Mouse (Mus musculus) liver, embryonic 16.5 days (tissue): ENCODE data around the gene Anln. TPM values are rescaled to one million over a fixed set of nuclear protein-coding genes. Genes with fewer than 3 reads are reported as not detected.

ENCODE experiments used
- ATAC-seq: fragments of 200-750 bp; cut with Nextera tagmentation; 2 replicates; pipeline ENCODE4 v1.8.0; 2017; ENCODE audit warnings: low read depth, mild to moderate bottlenecking, moderate number of reproducible peaks, moderate library complexity
- H3K27ac ChIP-seq: fragments of 300-500 bp; sonication (generic); 2 replicates; pipeline ENCODE4 v1.5.1; 2014; ENCODE audit warnings: mild to moderate bottlenecking, low read length
- H3K27me3 ChIP-seq: fragments of 300-500 bp; sonication (generic); 2 replicates; pipeline ENCODE4 v1.6.1; 2014; ENCODE audit warnings: low read depth, low read length, mixed read lengths; ENCODE audit not compliant: control insufficient read depth, insufficient read depth
- H3K36me3 ChIP-seq: fragments of 300-500 bp; sonication (generic); 2 replicates; pipeline ENCODE4 v1.6.1; 2014; ENCODE audit warnings: mild to moderate bottlenecking; ENCODE audit not compliant: control insufficient read depth, insufficient read depth
- H3K4me1 ChIP-seq: fragments of 300-500 bp; sonication (generic); 2 replicates; pipeline ENCODE4 v1.6.1; 2014; ENCODE audit warnings: low read depth, low read length, mixed read lengths; ENCODE audit not compliant: control insufficient read depth
- H3K4me2 ChIP-seq: fragments of 300-500 bp; sonication (generic); 2 replicates; pipeline ENCODE4 v1.6.1; 2014; ENCODE audit warnings: low read depth, low read length, mixed read lengths
- H3K4me3 ChIP-seq: fragments of 300-500 bp; sonication (generic); 2 replicates; pipeline ENCODE4 v1.5.1; 2014; ENCODE audit warnings: low read depth, mild to moderate bottlenecking, low read length
- H3K9ac ChIP-seq: fragments of 300-500 bp; sonication (generic); 2 replicates; pipeline ENCODE4 v1.6.1; 2014; ENCODE audit warnings: low read depth, low read length
- H3K9me3 ChIP-seq: fragments of 300-500 bp; sonication (generic); replicated peaks from 2 replicates; pipeline ENCODE4 v1.6.1; 2016; ENCODE audit warnings: low read length; ENCODE audit not compliant: control insufficient read depth
- WGBS: fragments of 180-500 bp; shearing (Covaris S2); extraction: QIAGEN DNeasy Blood & Tissue Kit; methylation state at CpG from one replicate; pipeline ENCODE4 v1.1.7; 2014; ENCODE audit not compliant: insufficient replicate concordance; 5-methylcytosine and 5-hydroxymethylcytosine counted together
- polyA plus RNA-seq: library from polyadenylated mRNA; unstranded; fragments of >200 nt; fragmentation: Nextera tagmentation; extraction: Ambion mirVana; gene quantifications from 2 replicates; pipeline ENCODE4 v1.2.1, GENCODE M21; 2015

Gene Anln
- 29.7 and 29.9 TPM in 2 replicates for polyA plus RNA-seq

- Histone ChIP-seq H3K4me1 (peaks cover 30% of the 10 kb centered on the region), H3K4me3 (peak within 1 kb of the TSS; percentile 96), H3K9ac (peak within 1 kb of the TSS; percentile 99), H3K27ac (peak within 1 kb of the TSS; percentile 97), H3K9me3 (no peaks in the 10 kb centered on the region), H3K27me3 (no peaks in the 10 kb centered on the region), H3K36me3 (no peaks in the 10 kb centered on the region; the same call in 1 of the 2 replicates), H3K4me2 (peak within 1 kb of the TSS; percentile 97)
- ATAC-seq: peak; percentile 94
- WGBS: under 1% methylated on average over 40 of the region's 44 CpGs
Measured at GRCm38 (mm10) chr9:22389021-22389476, at the start of gene Anln. Anln (minus strand) TSS chr9:22389188.

DNA sequence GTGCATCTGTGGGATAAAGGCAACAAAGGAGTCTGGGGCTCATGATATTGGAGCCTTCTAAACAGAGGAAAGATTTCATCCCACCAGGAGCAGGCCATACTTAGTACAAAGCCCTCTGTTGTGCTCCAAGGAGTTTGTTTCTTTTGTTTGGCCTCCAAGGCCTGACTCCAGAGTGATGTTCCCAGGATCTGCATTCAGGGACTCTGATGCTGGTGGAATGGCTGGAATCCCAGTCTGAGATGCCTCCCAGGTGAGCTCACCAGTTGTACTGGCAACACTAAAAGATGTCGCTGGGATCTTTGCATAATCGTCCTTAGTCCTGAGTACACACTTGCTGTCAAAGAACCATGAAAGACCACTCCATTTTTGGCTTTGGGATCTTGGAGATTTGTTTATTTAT, 45.1 kb upstream of the Anln start:
- Histone ChIP-seq H3K4me1 (peaks cover 8% of the 10 kb centered on the region), H3K9ac (no peak overlapping the region), H3K27ac (no peak overlapping the region), H3K4me2 (no peak overlapping the region), H3K9me3 (no peaks in the 10 kb centered on the region), H3K27me3 (no peaks in the 10 kb centered on the region), H3K36me3 (no peaks in the 10 kb centered on the region), H3K4me3 (no peak overlapping the region)
- ATAC-seq: no peak
- 84% methylated on average over 2 of the region's 2 CpGs for WGBS

DNA sequence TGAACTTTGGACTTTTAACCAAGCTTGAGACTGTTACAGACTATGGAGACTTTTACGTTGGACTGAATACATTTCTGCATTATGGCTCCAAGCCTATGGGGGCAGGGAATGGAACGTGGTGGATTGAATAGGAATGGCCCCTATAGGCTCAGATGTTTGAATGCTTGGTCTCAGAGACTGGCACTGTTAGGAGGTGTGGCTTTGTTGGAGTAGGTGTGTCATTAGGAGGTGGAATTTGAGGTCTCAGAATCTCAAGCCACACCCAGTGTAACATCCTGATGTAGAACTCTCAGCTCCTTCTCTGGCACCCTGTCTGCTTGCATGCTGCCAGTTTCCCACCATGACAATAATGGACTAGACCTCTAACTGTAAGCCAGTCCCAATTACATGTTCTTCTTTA, 44.2 kb upstream of the Anln start:
- Histone ChIP-seq H3K9ac (no peak overlapping the region), H3K27me3 (no peaks in the 10 kb centered on the region), H3K36me3 (no peaks in the 10 kb centered on the region), H3K4me1 (peaks cover 11% of the 10 kb centered on the region), H3K9me3 (no peaks in the 10 kb centered on the region), H3K4me2 (no peak overlapping the region), H3K27ac (no peak overlapping the region), H3K4me3 (no peak overlapping the region)
- 67% methylated on average over 2 of the region's 2 CpGs for WGBS
- no peak for ATAC-seq

GRCm38 (mm10) chr9:22430315-22430840, 41.4 kb upstream of the Anln start:
- H3K36me3 ChIP-seq: no peaks in the 10 kb centered on the region
- no peak overlapping the region for H3K9ac ChIP-seq
- H3K4me3 ChIP-seq: no peak overlapping the region
- no peaks in the 10 kb centered on the region for H3K27me3 ChIP-seq
- H3K4me1 ChIP-seq: peaks cover 11% of the 10 kb centered on the region
- 12% methylated on average over 5 of the region's 5 CpGs for whole genome bisulfite sequencing
- H3K27ac ChIP-seq: no peak overlapping the region
- peak overlapping the region; percentile 0; the same call in 1 of the 2 replicates for H3K4me2 ChIP-seq
- ATAC-seq: no peak; the same call in 1 of the 2 replicates
- no peaks in the 10 kb centered on the region for H3K9me3 ChIP-seq

GRCm38 (mm10) chr9:22429533-22430241, 40.7 kb upstream of the Anln start:
- H3K9ac ChIP-seq: no peak overlapping the region
- no peaks in the 10 kb centered on the region for H3K36me3 ChIP-seq
- WGBS: 45% methylated on average over 15 of the region's 15 CpGs
- H3K4me2 ChIP-seq: peak overlapping the region; percentile 0
- no peaks in the 10 kb centered on the region for H3K27me3 ChIP-seq
- 0 out of 2 replicates have a peak, but pooled peaks have one; percentile 21 for ATAC-seq
- no peak overlapping the region for H3K27ac ChIP-seq
- no peaks in the 10 kb centered on the region for H3K9me3 ChIP-seq
- H3K4me1 ChIP-seq: peaks cover 11% of the 10 kb centered on the region
- no peak overlapping the region for H3K4me3 ChIP-seq

DNA sequence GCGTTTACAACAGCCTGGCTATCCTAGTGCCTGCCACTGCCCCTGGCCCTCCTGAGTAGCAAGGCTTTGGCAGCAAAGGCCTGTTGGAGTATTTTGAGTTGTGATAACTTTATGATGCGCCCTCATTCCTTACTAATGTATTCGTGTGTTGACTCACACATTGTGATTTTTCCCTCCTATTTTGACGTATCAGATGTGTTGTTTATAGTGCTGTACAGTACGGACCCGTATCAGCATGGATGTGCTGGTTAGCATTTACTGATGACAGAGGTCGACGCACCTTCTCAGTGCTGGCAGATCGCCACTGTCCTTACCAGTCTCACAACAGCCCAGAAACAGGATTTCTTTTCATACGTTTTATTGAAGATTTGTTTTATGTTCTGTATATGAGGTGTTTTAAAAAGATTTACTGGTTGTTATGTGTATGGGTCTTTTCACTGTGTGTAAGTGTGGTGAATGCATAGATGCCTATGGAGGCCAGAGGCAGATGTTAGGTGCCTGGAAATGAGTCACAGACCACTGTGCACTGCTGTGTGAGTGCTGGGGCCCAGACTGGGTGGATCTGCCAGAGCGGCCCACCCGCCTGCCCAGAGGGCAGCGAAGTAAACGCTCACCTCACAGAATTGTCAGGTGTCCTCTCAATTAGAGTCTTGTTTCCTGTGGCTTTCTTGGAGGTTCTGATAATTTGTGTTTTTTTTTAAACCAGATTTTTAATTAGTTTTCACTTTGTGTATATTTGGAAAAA, 39.9 kb upstream of the Anln start:
- no peak for ATAC-seq
- Histone ChIP-seq H3K36me3 (no peaks in the 10 kb centered on the region), H3K27me3 (no peaks in the 10 kb centered on the region), H3K4me3 (no peak overlapping the region), H3K27ac (no peak overlapping the region), H3K9ac (no peak overlapping the region), H3K4me2 (no peak overlapping the region), H3K4me1 (peaks cover 15% of the 10 kb centered on the region), H3K9me3 (no peaks in the 10 kb centered on the region)
- 69% methylated on average over 14 of the region's 14 CpGs for WGBS

- ATAC-seq: no peak
- WGBS: 52% methylated on average over 3 of the region's 4 CpGs
- H3K9ac ChIP-seq: no peak overlapping the region
Measured at GRCm38 (mm10) chr9:22428028-22428665, 39.2 kb upstream of the Anln start.

GRCm38 (mm10) chr9:22424719-22425118, 35.7 kb upstream of the Anln start:
- H3K36me3 ChIP-seq: no peaks in the 10 kb centered on the region
- peaks cover 8% of the 10 kb centered on the region for H3K4me1 ChIP-seq
- H3K9ac ChIP-seq: no peak overlapping the region
- no peaks in the 10 kb centered on the region for H3K27me3 ChIP-seq
- H3K4me2 ChIP-seq: no peak overlapping the region
- ATAC-seq: no peak
- no peak overlapping the region for H3K4me3 ChIP-seq
- no peaks in the 10 kb centered on the region for H3K9me3 ChIP-seq
- H3K27ac ChIP-seq: no peak overlapping the region
- 72% methylated on average over 4 of the region's 4 CpGs for WGBS

More at GRCm38 (mm10) chr9:22428028-22428665, 39.2 kb upstream of the Anln start:
- H3K27me3 ChIP-seq: no peaks in the 10 kb centered on the region
- peaks cover 15% of the 10 kb centered on the region for H3K4me1 ChIP-seq
- no peaks in the 10 kb centered on the region for H3K9me3 ChIP-seq
- no peak overlapping the region for H3K4me3 ChIP-seq
- H3K27ac ChIP-seq: no peak overlapping the region
- H3K4me2 ChIP-seq: no peak overlapping the region; the same call in 1 of the 2 replicates
- no peaks in the 10 kb centered on the region for H3K36me3 ChIP-seq
